Mouse (Mus musculus) liver, embryonic 11.5 days (tissue): ENCODE results near the gene Zscan4e. TPM values are rescaled to one million over a fixed set of nuclear protein-coding genes. Genes with fewer than 3 reads are reported as not detected.
"Not testable (repeated sequence)": the region's sequence is repeated elsewhere in the genome, so short reads cannot be mapped to it uniquely, and the experiment has no call there.

Experiments
- ATAC-seq: fragments of 200-750 bp; cut with Nextera tagmentation; replicated peaks from 2 replicates; pipeline ENCODE4 v1.8.0; 2017; ENCODE audit warnings: moderate number of reproducible peaks, mild to moderate bottlenecking, moderate TSS enrichment, moderate library complexity; ENCODE audit not compliant: low FRiP score
- DNase-seq: peaks from one replicate; pipeline ENCODE4 v3.0.0-alpha.2; 2017; ENCODE audit warnings: low spot score
- H3K27ac ChIP-seq: fragments of 300-500 bp; sonication (generic); 2 replicates; pipeline ENCODE4 v1.5.1; 2014; ENCODE audit warnings: mild to moderate bottlenecking, low read depth, low read length, control low read depth
- H3K27me3 ChIP-seq: fragments of 300-500 bp; sonication (generic); replicated peaks from 2 replicates; pipeline ENCODE4 v1.6.1; 2014; ENCODE audit warnings: low read length, mixed read lengths; ENCODE audit not compliant: control insufficient read depth, insufficient read depth
- H3K36me3 ChIP-seq: fragments of 300-500 bp; sonication (generic); 2 replicates; pipeline ENCODE4 v1.6.1; 2014; ENCODE audit warnings: mild to moderate bottlenecking, low read length, moderate library complexity, mixed read lengths; ENCODE audit not compliant: control insufficient read depth, insufficient read depth
- H3K4me1 ChIP-seq: fragments of 300-500 bp; sonication (generic); replicated peaks from 2 replicates; pipeline ENCODE4 v1.6.1; 2014; ENCODE audit warnings: low read length, mixed read lengths; ENCODE audit not compliant: control insufficient read depth, insufficient read depth
- H3K4me2 ChIP-seq: fragments of 300-500 bp; sonication (generic); 2 replicates; pipeline ENCODE4 v1.6.1; 2014; ENCODE audit warnings: mild to moderate bottlenecking, control low read depth, moderate library complexity
- H3K4me3 ChIP-seq: fragments of 300-500 bp; sonication (generic); 2 replicates; pipeline ENCODE4 v1.5.1; 2014; ENCODE audit warnings: low read depth, low read length, control low read depth
- H3K9ac ChIP-seq: fragments of 300-500 bp; sonication (generic); 2 replicates; pipeline ENCODE4 v1.6.1; 2014; ENCODE audit warnings: low read depth, low read length, control low read depth
- H3K9me3 ChIP-seq: fragments of 300-500 bp; sonication (generic); 2 replicates; pipeline ENCODE4 v1.6.1; 2016; ENCODE audit warnings: low read length, inconsistent platforms, mixed read lengths; ENCODE audit not compliant: control insufficient read depth
- microRNA-seq: library from miRNA; unstranded; fragments of <30 nt; microRNA quantifications from one replicate; pipeline ENCODE4, GENCODE M21; 2017; ENCODE audit warnings: borderline number of aligned reads
- polyA plus RNA-seq: library from polyadenylated mRNA; unstranded; fragments of >200 nt; fragmentation: Nextera tagmentation; extraction: Ambion mirVana; gene quantifications from 2 replicates; pipeline ENCODE4 v1.2.1, GENCODE M21; 2014

Gene Zscan4e
- not detected in 2 replicates for polyA plus RNA-seq

DNA sequence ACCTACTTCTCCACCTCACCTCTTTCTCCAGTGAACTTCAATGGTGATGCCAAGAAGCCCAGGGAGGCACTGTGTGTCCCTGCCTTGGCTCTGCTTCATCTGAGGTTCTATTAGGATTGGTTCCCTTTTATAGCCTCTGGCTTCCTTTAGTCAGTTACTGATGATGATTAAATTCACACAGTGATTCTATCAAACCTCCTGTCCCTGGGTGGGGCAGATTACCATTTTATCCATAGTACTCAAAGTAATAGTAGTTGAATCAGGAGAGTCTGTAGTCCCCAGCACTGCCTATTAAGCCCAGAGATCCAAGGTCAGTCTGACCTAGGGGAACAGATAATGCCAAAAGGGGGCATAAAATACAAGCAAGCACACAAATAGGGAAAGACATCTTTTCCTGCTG, at the start of gene Zscan4e:
TSS of gene Zscan4e (minus strand) at position 101 of the 400 bp plus-strand sequence.
- ATAC-seq, H3K9ac ChIP-seq, DNase-seq, H3K4me3 ChIP-seq, H3K36me3 ChIP-seq, H3K27ac ChIP-seq, H3K4me2 ChIP-seq, H3K27me3 ChIP-seq, H3K9me3 ChIP-seq, H3K4me1 ChIP-seq: not testable (repeated sequence)

Small RNA genes lying within 50 kb of the gene (microRNA-seq; reads per million reads assigned to microRNA genes)
- not detected for gene Gm23087
- gene Gm26248: not detected

Other genes with a start within 250 kb of the Zscan4e start
- gene Zscan4-ps1, start 241.0 kb downstream of the Zscan4e start, polyA plus RNA-seq: not detected in 2 replicates
- not detected in 2 replicates for gene Zscan4d, start 144.5 kb downstream of the Zscan4e start, polyA plus RNA-seq
- gene Zscan4f, start 87.2 kb upstream of the Zscan4e start, polyA plus RNA-seq: not detected in 2 replicates
- gene Zscan4-ps2, start 203.6 kb upstream of the Zscan4e start, polyA plus RNA-seq: not detected in 2 replicates